Comparison of ENCODE assay signal across 1 mouse cellular context in genomic region chr4:43384083-43384460, GRCm38 (mm10).
TF ChIP-seq lines count a peak whose summit lies in the region.

No protein-coding gene starts in this region.

TF ChIP-seq in MEL, 35 proteins besides CTCF, POLR2A, EP300 and RAD21 (continued from another document):
- TF ChIP-seq HCFC1 (IDR thresholded peaks at IDR 0.05; ENCODE audit: low read depth, low read length), result no peak
